Mouse (Mus musculus) forebrain, embryonic 15.5 days (tissue): ENCODE measurements around the gene Ss18l1. TPM values are rescaled to one million over a fixed set of nuclear protein-coding genes. Genes with fewer than 3 reads are reported as not detected.

ENCODE experiments used
- ATAC-seq: fragments of 200-750 bp; cut with Nextera tagmentation; replicated peaks from 2 replicates; pipeline ENCODE4 v1.8.0; 2017; ENCODE audit warnings: mild to moderate bottlenecking, moderate TSS enrichment, moderate library complexity
- H3K27ac ChIP-seq: fragments of 300-500 bp; sonication (generic); replicated peaks from 2 replicates; pipeline ENCODE4 v1.5.1; 2015; ENCODE audit warnings: mild to moderate bottlenecking, inconsistent platforms
- H3K27me3 ChIP-seq: fragments of 300-500 bp; sonication (generic); 2 replicates; pipeline ENCODE4 v1.6.1; 2015; ENCODE audit warnings: inconsistent platforms
- H3K36me3 ChIP-seq: fragments of 300-500 bp; sonication (generic); 2 replicates; pipeline ENCODE4 v1.6.1; 2015; ENCODE audit warnings: mild to moderate bottlenecking, inconsistent platforms
- H3K4me1 ChIP-seq: fragments of 300-500 bp; sonication (generic); 2 replicates; pipeline ENCODE4 v1.6.1; 2015; ENCODE audit warnings: inconsistent platforms
- H3K4me2 ChIP-seq: fragments of 300-500 bp; sonication (generic); replicated peaks from 2 replicates; pipeline ENCODE4 v1.6.1; 2015; ENCODE audit warnings: mild to moderate bottlenecking, inconsistent platforms
- H3K4me3 ChIP-seq: fragments of 300-500 bp; sonication (generic); 2 replicates; pipeline ENCODE4 v1.5.1; 2015; ENCODE audit warnings: mild to moderate bottlenecking, inconsistent platforms
- H3K9ac ChIP-seq: fragments of 300-500 bp; sonication (generic); replicated peaks from 2 replicates; pipeline ENCODE4 v1.6.1; 2015; ENCODE audit warnings: mild to moderate bottlenecking, inconsistent platforms
- H3K9me3 ChIP-seq: fragments of 300-500 bp; sonication (generic); 2 replicates; pipeline ENCODE4 v1.6.1; 2016; ENCODE audit warnings: inconsistent platforms
- WGBS: fragments of 180-500 bp; shearing (Covaris S2); methylation state at CpG from one replicate; pipeline ENCODE4 v1.1.7; 2015; ENCODE audit warnings: mixed read lengths; 5-methylcytosine and 5-hydroxymethylcytosine counted together
- polyA plus RNA-seq: library from polyadenylated mRNA; unstranded; fragments of >200 nt; fragmentation: Nextera tagmentation; extraction: Ambion mirVana; gene quantifications from 2 replicates; pipeline ENCODE4 v1.2.1, GENCODE M21; 2015

Ss18l1 gene
- polyA plus RNA-seq, 1 experiment from 2014 or later: 59.5 TPM

- Histone ChIP-seq H3K27ac (peak overlapping the region; percentile 12; the same call in 1 of the 2 replicates), H3K4me1 (peaks cover 57% of the 10 kb centered on the region)
Measured at GRCm38 (mm10) chr2:180116081-180116493, 73.8 kb downstream of the Ss18l1 start.

GRCm38 (mm10) chr2:180116741-180117484, 74.6 kb downstream of the Ss18l1 start:
- H3K4me2 ChIP-seq: 0 out of 2 replicates have a peak overlapping the region, but pooled peaks have one; percentile 74
- no peaks in the 10 kb centered on the region for H3K36me3 ChIP-seq
- peaks cover 60% of the 10 kb centered on the region for H3K4me1 ChIP-seq
- WGBS: 64% methylated on average over 8 of the region's 8 CpGs
- no peak for ATAC-seq
- peak overlapping the region; percentile 80 for H3K27ac ChIP-seq
- no peak overlapping the region for H3K9ac ChIP-seq
- H3K4me3 ChIP-seq: no peak overlapping the region
- no peaks in the 10 kb centered on the region for H3K27me3 ChIP-seq
- H3K9me3 ChIP-seq: no peaks in the 10 kb centered on the region

More at GRCm38 (mm10) chr2:180116081-180116493, 73.8 kb downstream of the Ss18l1 start:
- H3K4me2 ChIP-seq: no peak overlapping the region
- no peak overlapping the region for H3K4me3 ChIP-seq
- WGBS: 73% methylated on average over 10 of the region's 10 CpGs
- no peaks in the 10 kb centered on the region for H3K9me3 ChIP-seq
- no peaks in the 10 kb centered on the region for H3K27me3 ChIP-seq
- H3K9ac ChIP-seq: no peak overlapping the region
- no peak for ATAC-seq
- H3K36me3 ChIP-seq: no peaks in the 10 kb centered on the region

GRCm38 (mm10) chr2:180117485-180118194, 75.3 kb downstream of the Ss18l1 start:
- Histone ChIP-seq H3K27me3 (no peaks in the 10 kb centered on the region), H3K27ac (peak overlapping the region; percentile 80), H3K4me2 (peak overlapping the region; percentile 74), H3K36me3 (no peaks in the 10 kb centered on the region), H3K4me1 (peaks cover 60% of the 10 kb centered on the region), H3K4me3 (peak overlapping the region; percentile 6; the same call in 1 of the 2 replicates), H3K9me3 (no peaks in the 10 kb centered on the region), H3K9ac (no peak overlapping the region)
- peak; percentile 15 for ATAC-seq
- 9% methylated on average over 13 of the region's 13 CpGs for WGBS

GRCm38 (mm10) chr2:180118661-180119438, 76.5 kb downstream of the Ss18l1 start, which contains the start of gene Osbpl2:
Gene Osbpl2 (plus strand): TSS chr2:180119306.
- Histone ChIP-seq H3K9me3 (no peaks in the 10 kb centered on the region), H3K27ac (peak within 1 kb of the TSS; percentile 80), H3K4me2 (peak within 1 kb of the TSS; percentile 74), H3K27me3 (no peaks in the 10 kb centered on the region), H3K36me3 (peaks cover 5% of the 10 kb centered on the region; the same call in 1 of the 2 replicates), H3K4me3 (peak within 1 kb of the TSS; percentile 74), H3K9ac (peak within 1 kb of the TSS; percentile 73), H3K4me1 (peaks cover 59% of the 10 kb centered on the region)
- WGBS: under 1% methylated on average over 52 of the region's 55 CpGs
- ATAC-seq: peak; percentile 97

Other genes with a start within 250 kb of the Ss18l1 start
- gene Taf4, start 65.9 kb upstream of the Ss18l1 start, polyA plus RNA-seq: 4.4 and 5.3 TPM in 2 replicates
- 20.6 and 23.6 TPM in 2 replicates for gene Lsm14b, start 17.5 kb upstream of the Ss18l1 start, polyA plus RNA-seq
- gene Psma7, start 76 bp upstream of the Ss18l1 start, polyA plus RNA-seq: 541 and 580 TPM in 2 replicates
- gene Mtg2, start 28.1 kb downstream of the Ss18l1 start, polyA plus RNA-seq: 35.6 and 38.5 TPM in 2 replicates
- gene Hrh3, start 62.0 kb downstream of the Ss18l1 start, polyA plus RNA-seq: 2.3 and 2.7 TPM in 2 replicates
- 66.3 and 67.3 TPM in 2 replicates for gene Osbpl2, start 76.8 kb downstream of the Ss18l1 start, polyA plus RNA-seq
- 201 and 206 TPM in 2 replicates for gene Adrm1, start 129.0 kb downstream of the Ss18l1 start, polyA plus RNA-seq
- 3.0 and 3.1 TPM in 2 replicates for gene Lama5, start 183.3 kb downstream of the Ss18l1 start, polyA plus RNA-seq
- gene Rps21, start 214.9 kb downstream of the Ss18l1 start, polyA plus RNA-seq: 407 and 432 TPM in 2 replicates
- gene Cables2, start 231.0 kb downstream of the Ss18l1 start, polyA plus RNA-seq: 18.4 and 21.6 TPM in 2 replicates
- gene Rbbp8nl, start 247.4 kb downstream of the Ss18l1 start, polyA plus RNA-seq: not detected in 2 replicates